Mouse (Mus musculus): ENCODE data around the gene Gatb. TPM values are rescaled to one million over a fixed set of nuclear protein-coding genes. Genes with fewer than 3 reads are reported as not detected.

The Gatb gene
- polyA plus RNA-seq, 1 experiment: 11.4 TPM

- H3K27ac ChIP-seq (ENCODE audit: insufficient read depth, low read depth, low read length): no peak overlapping the region
- H3K4me3 ChIP-seq (ENCODE audit: insufficient read depth, low read length): no peak overlapping the region
- H3K4me1 ChIP-seq (ENCODE audit: control insufficient read depth, insufficient read depth, low read length): no peaks in the 10 kb centered on the region
- no peak for TF ChIP-seq POLR2A (IDR thresholded peaks at IDR 0.05; ENCODE audit: borderline replicate concordance, low read depth, low read length)
- TF ChIP-seq CTCF (IDR thresholded peaks at IDR 0.05; ENCODE audit: low read depth, low read length): no peak
These were observed 45.8 kb downstream of the Gatb start for GRCm38 (mm10) chr3:85619751-85620150.

GRCm38 (mm10) chr3:85629895-85630510, 56.1 kb downstream of the Gatb start:
- TF ChIP-seq CTCF (IDR thresholded peaks at IDR 0.05; ENCODE audit: low read depth, low read length): no peak
- TF ChIP-seq POLR2A (IDR thresholded peaks at IDR 0.05; ENCODE audit: borderline replicate concordance, low read depth, low read length): no peak
- H3K27ac ChIP-seq (ENCODE audit: insufficient read depth, low read depth, low read length): no peak overlapping the region
- H3K4me3 ChIP-seq (ENCODE audit: insufficient read depth, low read length): no peak overlapping the region
- H3K4me1 ChIP-seq (ENCODE audit: control insufficient read depth, insufficient read depth, low read length): no peaks in the 10 kb centered on the region

DNA sequence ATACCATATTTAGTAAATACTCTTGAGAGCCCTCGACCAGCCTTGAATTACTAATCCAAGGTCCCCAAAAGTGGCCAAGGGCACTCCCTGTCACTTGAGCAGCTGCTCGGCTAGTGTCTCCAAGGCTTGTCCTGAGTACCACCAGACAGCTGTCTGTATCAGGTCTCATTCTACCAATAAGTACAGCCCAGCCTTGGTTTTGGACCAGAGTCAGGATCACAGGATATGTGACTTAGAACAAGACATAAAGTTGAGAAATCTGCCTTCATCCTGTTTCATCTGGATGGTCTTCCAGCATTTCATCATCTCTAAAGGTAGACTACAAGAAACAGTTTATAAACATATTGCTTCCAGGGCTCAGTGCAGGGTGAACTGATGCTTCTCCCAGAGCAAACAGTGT, 59.8 kb downstream of the Gatb start:
- Histone ChIP-seq H3K4me1 (ENCODE audit: control insufficient read depth, insufficient read depth, low read length) (peaks cover 2% of the 10 kb centered on the region; the same call in 1 of the 2 replicates), H3K4me3 (ENCODE audit: insufficient read depth, low read length) (no peak overlapping the region), H3K27ac (ENCODE audit: insufficient read depth, low read depth, low read length) (no peak overlapping the region)
- TF ChIP-seq POLR2A (IDR thresholded peaks at IDR 0.05; ENCODE audit: borderline replicate concordance, low read depth, low read length) (no peak), CTCF (IDR thresholded peaks at IDR 0.05; ENCODE audit: low read depth, low read length) (no peak)

GRCm38 (mm10) chr3:85634389-85635125, 60.6 kb downstream of the Gatb start:
- H3K4me1 ChIP-seq (ENCODE audit: control insufficient read depth, insufficient read depth, low read length): peaks cover 2% of the 10 kb centered on the region; the same call in 1 of the 2 replicates
- no peak overlapping the region for H3K4me3 ChIP-seq (ENCODE audit: insufficient read depth, low read length)
- TF ChIP-seq CTCF (IDR thresholded peaks at IDR 0.05; ENCODE audit: low read depth, low read length) (no peak), POLR2A (IDR thresholded peaks at IDR 0.05; ENCODE audit: borderline replicate concordance, low read depth, low read length) (no peak)
- no peak overlapping the region for H3K27ac ChIP-seq (ENCODE audit: insufficient read depth, low read depth, low read length)

- peaks cover 2% of the 10 kb centered on the region; the same call in 1 of the 2 replicates for H3K4me1 ChIP-seq (ENCODE audit: control insufficient read depth, insufficient read depth, low read length)
- no peak overlapping the region for H3K4me3 ChIP-seq (ENCODE audit: insufficient read depth, low read length)
- TF ChIP-seq POLR2A (IDR thresholded peaks at IDR 0.05; ENCODE audit: borderline replicate concordance, low read depth, low read length) (no peak), CTCF (IDR thresholded peaks at IDR 0.05; ENCODE audit: low read depth, low read length) (no peak)
- no peak overlapping the region for H3K27ac ChIP-seq (ENCODE audit: insufficient read depth, low read depth, low read length)
These were observed 61.2 kb downstream of the Gatb start for GRCm38 (mm10) chr3:85635126-85635419.

- Histone ChIP-seq H3K4me1 (ENCODE audit: control insufficient read depth, insufficient read depth, low read length) (peaks cover 2% of the 10 kb centered on the region; the same call in 1 of the 2 replicates), H3K27ac (ENCODE audit: insufficient read depth, low read depth, low read length) (no peak overlapping the region), H3K4me3 (ENCODE audit: insufficient read depth, low read length) (no peak overlapping the region)
- no peak for TF ChIP-seq POLR2A (IDR thresholded peaks at IDR 0.05; ENCODE audit: borderline replicate concordance, low read depth, low read length)
- no peak for TF ChIP-seq CTCF (IDR thresholded peaks at IDR 0.05; ENCODE audit: low read depth, low read length)
These were observed 61.7 kb downstream of the Gatb start for GRCm38 (mm10) chr3:85635591-85635990.

- TF ChIP-seq CTCF (IDR thresholded peaks at IDR 0.05; ENCODE audit: low read depth, low read length): no peak
- no peak for TF ChIP-seq POLR2A (IDR thresholded peaks at IDR 0.05; ENCODE audit: borderline replicate concordance, low read depth, low read length)
- peaks cover 2% of the 10 kb centered on the region; the same call in 1 of the 2 replicates for H3K4me1 ChIP-seq (ENCODE audit: control insufficient read depth, insufficient read depth, low read length)
- no peak overlapping the region for H3K27ac ChIP-seq (ENCODE audit: insufficient read depth, low read depth, low read length)
- no peak overlapping the region for H3K4me3 ChIP-seq (ENCODE audit: insufficient read depth, low read length)
These were observed 63.0 kb downstream of the Gatb start for GRCm38 (mm10) chr3:85636716-85637447.

GRCm38 (mm10) chr3:85641751-85642150, 67.8 kb downstream of the Gatb start:
- TF ChIP-seq POLR2A (IDR thresholded peaks at IDR 0.05; ENCODE audit: borderline replicate concordance, low read depth, low read length) (no peak), CTCF (IDR thresholded peaks at IDR 0.05; ENCODE audit: low read depth, low read length) (no peak)
- no peak overlapping the region for H3K27ac ChIP-seq (ENCODE audit: insufficient read depth, low read depth, low read length)
- H3K4me1 ChIP-seq (ENCODE audit: control insufficient read depth, insufficient read depth, low read length): peaks cover 2% of the 10 kb centered on the region; the same call in 1 of the 2 replicates
- H3K4me3 ChIP-seq (ENCODE audit: insufficient read depth, low read length): no peak overlapping the region

- H3K4me3 ChIP-seq (ENCODE audit: insufficient read depth, low read length): no peak overlapping the region
- TF ChIP-seq POLR2A (IDR thresholded peaks at IDR 0.05; ENCODE audit: borderline replicate concordance, low read depth, low read length) (no peak), CTCF (IDR thresholded peaks at IDR 0.05; ENCODE audit: low read depth, low read length) (no peak)
- no peaks in the 10 kb centered on the region for H3K4me1 ChIP-seq (ENCODE audit: control insufficient read depth, insufficient read depth, low read length)
- H3K27ac ChIP-seq (ENCODE audit: insufficient read depth, low read depth, low read length): no peak overlapping the region
These were observed 70.9 kb downstream of the Gatb start for GRCm38 (mm10) chr3:85644814-85645213.

Measured in bone marrow macrophage, adult 2 months (primary cell).